Mouse (Mus musculus): ENCODE data around the gene Cyren.

Cyren gene

DNA sequence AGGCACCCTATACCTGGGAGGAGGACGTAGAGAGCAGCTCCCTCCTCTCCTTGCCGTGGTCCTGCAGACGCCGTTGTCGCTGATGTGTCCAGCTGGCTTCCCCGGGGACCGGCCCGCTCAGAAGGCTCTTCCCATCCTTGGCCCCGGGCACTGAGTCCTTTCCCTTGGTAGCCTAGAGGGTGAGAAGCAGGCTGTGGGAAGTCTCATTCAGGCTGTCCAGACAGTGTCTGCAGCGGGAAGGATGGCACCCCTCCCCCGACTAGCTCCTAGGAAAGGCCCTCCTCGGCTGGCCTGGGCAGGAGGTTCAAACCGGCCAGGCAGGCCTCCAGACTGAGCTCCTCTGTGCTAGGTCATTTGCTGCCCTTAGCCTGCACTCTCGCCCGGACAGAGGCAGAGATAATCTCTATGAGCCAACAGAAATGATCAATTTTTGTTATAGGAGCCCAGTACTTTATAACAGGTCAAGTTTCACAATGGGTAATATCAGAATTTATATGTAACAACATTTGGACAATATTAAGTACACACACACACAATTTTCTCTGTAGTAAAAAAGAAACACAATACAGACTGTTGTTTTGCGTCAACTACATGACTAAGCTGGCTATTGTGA, 18.4 kb upstream of the Cyren start:
- DNase-seq: no peak

DNA sequence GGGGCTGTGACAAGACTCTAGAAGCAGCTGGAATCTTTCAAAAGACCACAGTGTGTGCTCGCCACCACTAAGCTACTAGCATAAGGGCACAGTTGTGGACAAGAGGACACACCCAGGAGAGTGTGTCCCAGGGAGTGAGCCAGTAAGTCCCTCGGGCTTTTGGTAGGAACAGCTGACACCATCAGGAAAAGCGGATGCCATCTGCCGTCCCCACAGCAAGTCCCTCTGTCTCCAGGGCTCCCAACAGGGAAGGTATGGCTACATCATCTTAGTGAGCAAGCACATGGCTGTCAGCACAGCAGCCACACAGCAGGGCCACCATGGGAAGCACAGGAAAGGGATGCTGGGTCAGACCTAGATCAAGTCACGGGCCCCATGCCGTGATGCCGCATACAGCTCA, 17.7 kb upstream of the Cyren start:
- DNase-seq: no peak

DNA sequence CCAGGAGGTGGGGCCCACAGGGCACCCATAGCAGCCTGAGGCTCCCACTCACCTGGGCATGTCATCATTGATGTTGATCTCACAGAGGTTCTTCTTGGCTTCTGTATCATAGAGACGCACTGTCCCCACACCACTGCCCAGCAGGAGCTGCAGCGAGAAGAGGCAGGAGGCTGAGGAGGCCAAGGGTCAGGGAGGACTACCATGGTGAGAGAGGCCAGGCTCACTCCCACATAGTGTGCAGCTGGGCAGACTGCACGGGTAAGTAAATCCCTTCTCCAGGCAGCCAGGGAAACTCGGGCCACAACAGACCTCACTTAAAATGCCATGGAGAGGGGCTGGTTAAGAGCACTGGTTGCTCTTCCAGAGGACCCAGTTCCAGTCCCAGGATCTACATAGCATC, 11.3 kb upstream of the Cyren start:
- no peak for DNase-seq

DNA sequence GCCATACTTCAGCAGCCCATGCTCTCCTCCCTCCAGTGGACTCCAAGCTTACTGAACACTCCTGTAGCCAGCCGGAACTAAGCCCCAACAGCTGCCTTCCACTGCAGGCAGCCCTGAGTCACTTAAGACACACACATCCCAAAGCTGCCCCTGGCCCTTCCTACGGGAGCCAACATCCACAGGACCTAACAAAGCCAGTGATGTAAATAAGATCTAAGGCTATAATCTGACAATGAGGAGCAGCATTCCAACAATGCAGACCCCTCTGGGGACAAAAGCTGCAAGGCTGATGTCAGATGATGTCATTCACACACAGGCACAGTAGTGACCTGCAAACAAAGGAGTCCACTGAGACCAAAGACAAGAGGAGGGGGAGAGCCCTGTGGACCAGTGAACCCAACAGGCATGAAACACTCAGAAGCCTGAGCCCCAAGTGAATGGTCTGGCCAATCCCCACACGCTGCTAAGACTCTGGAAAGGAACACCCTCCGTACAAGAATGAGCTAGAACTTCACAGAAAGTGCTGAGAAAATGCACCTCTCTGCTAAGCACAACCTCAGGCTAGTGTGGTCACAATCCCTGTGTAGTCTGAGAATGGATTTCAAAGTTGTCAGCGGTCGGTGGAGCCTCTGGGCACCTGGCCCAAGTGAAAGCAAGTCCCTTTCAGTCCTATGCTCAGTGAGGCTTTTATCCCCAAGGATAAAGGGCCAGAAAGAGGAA, 9.4 kb upstream of the Cyren start:
- peak; percentile 73 for DNase-seq

DNA sequence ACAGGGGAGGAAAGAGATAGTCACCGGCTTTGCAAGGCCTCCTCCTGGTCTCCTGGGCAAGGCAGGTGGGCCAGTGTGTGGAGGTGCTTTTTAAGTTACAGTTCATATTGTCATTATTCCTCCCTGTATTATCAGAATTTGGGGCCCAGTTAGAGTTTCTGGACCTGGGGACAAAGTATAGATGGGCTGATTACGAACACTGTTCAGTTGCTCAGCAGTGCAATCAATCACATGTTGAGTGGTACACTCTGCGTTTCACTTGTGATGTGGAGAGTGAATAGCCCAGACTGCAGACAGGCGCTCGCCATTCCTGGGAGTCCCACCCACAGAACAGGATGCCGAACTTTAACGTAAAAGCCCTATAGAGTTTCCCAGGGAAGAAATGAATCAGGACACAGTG, 6.9 kb upstream of the Cyren start:
- no peak for DNase-seq

DNA sequence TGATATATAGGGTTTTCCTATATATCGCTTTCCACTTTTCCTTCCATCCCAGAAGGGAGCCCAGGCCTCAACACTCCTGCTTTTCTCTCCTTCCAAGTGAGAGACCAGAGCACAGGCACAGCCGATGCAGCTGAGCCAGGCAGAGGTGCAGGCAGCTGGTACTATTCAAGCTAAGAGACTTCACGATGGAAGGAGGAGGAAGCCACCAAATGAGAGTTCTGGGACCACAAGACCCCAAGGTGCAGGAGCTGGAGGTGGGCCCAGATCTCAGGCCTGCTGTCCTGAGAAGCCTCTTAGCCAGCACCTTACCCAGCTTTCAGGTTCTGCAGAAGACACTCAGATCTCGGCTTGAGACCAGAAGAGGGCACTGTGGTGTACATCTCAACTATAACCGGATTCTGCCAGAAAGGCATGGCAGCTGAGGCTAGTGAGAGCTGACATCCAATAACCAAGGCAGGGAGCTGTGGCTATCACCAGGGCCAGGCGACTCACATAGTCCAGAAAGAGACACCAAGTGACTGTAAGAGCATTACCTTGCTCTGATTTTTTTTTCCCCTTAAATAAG, 2.1 kb upstream of the Cyren start:
- DNase-seq: peak; percentile 70

DNA sequence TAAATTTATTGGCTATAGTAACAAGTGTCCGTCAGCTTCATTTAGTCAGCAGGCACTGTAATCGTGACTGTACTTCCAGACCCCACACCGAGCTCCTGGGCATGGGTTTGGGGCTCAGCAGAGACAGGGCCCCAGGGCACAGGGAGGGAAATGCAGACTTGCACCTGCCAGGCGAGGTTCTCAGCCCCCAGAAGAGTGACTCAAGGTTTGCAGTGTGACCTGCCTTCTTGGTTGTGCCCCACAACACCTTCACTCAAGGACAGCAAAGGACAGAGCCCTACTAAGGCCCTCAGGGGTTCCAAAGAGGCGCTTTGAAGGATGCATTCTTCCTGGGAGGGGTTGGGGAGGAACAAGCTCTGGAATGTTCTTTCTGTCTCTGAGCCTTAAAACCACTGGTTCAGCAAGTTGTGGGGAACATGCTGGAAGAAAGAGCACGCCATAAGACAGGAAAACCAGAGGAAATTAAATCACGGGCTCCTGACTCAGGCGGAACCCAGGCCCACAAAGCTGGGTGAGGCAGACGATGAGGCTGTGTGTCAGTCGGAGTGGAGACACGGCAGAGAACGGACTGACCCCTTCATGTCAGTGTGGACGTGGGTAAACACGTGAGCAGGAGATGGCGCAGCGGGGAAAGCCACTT, 1.4 kb upstream of the Cyren start:
- DNase-seq: no peak

DNA sequence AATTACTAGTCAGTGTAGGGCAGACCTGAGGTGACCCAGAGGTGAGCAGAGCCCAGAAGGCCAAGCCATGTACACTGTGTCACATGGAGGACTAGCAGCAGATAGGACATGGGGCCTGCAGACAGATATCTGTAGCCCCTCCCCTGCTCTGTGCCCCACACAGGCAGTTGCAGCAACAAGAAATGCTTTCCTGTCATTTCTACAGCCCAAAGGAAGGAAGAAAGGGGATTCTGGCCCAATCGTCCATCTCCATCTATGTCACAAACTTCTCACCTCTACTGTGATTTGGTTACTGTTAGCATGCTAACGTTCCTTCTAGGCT, 1.1 kb downstream of the Cyren start:
- DNase-seq: no peak

DNA sequence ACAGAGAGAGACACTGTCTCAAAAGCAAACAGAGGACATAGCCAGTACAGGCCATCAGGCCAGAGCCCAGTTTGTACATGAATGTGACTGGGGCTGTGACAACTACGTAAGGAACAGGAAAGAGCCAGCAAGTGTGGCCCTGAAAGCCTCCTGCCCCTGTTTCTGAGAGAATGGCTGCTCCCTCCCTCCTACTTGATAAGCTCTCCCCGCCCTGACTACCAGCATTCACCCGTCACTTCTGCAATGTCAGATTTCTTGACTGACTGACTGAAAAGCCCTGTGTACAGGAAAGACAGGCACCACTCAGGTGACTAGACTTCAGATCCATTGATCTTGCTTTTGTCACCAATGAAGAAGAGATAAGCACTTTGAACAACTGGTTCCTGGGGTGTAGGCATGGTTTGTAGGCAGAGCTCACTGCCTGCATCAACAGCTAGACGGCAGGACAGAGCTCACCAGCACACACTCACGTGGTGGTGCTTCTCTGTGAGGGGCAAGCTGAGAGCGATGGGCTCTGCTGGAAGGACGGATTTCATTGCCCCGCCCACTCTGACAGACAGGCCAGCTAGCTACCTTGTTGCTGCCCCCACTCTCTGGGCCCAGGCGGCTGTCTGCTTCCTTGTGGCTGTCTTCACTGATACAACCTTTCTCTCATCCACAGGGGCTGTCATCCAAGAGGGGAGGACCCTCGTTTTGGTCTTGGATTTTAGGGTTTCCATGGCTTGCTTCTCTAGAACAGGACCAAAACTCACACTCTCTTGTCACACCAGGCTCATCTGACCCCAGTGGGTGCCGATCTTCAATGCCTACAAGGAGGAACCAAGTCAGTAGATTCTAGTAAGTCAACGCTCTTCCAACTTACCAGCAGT, 1.7 kb downstream of the Cyren start:
- DNase-seq: no peak

DNA sequence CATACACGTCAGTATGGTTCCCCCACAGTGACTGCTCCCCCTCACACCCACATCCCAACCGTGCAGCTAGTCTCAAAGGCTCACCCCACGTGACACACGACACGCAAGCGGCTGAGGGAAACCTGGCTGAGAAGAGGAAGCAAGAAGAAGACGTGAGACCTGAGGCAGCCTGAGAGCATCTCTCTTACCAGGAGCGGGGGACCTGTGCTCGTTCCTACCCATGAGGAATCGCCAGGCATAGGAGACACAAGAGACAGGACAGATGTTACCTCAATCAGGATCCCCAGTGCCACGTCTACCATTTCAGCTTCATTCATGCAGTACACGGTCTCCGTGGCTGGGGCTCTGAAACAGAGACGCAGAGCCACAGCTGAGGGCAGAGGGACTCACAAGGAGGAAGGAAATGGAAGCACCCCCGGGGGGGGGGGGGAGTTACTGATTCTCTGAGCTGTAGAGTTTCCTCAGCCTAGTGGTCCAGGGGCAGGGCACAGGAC, 2.5 kb downstream of the Cyren start:
- DNase-seq: peak; percentile 62

DNA sequence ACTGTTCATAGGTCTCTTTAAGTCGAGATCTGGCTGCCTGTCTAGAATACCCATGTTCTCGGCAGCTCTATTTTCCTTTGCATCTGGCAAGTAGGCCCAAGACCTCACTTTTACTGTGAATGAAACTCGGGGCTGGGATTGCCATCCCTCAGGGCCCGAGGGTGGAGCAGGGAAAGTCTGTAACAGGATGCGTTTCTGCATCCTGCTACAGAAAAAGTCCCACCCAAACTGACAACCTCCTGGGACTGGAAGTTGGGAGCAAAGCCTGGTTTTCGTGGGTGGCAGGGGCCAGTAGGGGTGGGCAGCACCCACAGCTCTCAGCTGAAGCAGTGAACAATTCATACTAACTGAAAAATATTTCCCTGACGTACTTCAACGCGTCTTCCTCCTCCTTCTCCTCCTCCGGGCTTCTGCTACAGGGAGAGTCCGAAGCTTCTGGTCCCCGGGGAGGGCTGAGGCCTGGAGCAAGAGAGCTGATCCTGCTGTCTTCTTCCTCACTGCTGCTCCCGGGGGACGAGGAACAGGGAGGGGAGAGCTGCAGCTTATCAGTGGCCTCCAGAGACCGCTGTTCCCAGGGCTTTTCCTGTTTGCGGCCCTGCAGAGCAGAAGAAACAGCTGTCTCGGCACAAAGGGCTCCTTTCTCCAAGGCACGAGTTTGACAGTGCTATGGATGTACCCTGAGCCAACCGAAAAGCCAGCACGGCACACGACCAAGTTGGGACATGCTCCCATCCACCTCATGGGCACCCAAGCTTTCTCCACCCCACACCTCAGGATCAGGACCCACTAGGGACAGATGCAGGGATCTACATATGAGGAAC, 3.5 kb downstream of the Cyren start:
- DNase-seq: no peak

DNA sequence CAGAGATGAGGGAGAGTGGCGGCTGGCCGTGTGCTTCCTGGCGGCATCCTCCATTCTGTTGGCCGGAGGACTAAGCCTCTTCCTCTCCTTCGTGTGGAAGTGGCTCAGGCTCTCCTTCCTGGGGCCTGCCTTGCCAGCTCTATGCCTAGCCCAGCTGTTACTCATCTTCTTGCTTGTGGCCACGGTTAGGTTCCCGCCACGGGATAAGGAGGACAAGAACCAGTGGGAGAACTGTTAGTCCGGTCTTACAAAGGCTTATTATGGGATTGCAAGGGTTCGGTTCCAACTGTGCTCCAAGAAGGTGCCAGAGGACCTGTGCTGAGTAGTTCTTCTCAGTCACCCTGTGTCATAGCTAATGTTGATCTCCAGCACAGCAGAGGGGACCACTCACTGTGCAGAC, 5.0 kb downstream of the Cyren start:
- no peak for DNase-seq

DNA sequence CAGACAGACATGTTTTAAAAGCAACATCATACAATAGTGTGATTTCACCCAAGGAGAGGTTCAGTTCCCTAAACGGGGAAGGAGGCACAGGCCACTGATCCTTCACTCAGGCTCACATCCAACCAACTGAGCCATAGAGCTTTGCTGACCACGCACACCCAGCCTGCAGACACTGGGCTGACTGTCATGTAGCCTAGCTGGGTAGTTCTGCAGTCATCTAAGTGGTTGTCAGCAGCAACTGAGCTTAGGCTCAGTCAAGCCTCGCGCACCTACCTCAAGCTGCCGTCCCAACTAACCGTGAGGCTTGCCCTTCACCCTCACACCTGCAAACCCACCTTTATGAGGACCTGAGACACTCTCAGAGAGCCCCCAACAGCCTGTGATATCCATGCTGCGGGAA, 5.9 kb downstream of the Cyren start:
- DNase-seq: no peak

DNA sequence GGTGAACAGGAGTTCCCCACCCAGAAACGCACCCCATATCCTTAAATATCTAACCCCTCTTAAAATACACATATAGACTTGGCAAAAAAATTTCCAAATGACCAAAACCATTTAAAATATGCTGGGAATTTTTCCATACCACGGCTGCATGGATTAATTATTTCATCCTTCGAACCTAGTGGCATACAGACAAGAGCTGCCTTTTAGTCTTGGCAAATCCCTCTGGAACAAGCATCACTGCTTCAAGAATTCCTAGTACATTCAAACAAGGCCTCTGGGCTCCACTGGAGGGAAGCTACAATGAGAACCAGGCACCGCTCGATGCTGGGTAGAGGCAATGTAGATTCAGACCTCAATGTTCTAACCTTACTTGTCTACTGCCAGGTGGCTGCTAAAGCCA, 7.1 kb downstream of the Cyren start:
- DNase-seq: no peak

DNA sequence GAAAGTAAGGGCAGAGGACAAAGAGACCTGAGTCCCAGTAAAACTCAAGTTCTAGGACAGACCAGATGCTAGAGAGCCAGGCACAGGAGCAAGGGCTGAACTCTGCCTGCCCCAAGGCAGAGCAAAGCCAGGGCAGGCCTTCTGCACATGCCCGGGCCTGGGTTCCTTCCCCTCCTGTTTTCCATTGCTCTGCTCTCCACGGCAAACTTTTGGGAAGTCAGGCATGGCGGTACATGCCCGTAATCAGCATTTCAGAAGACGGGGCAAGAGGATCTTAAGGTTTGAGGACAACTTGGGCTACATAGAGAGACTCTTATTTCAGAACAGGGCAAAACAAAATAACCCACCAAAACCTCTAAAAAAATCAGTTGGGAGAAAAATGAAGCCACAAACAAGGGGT, 7.7 kb downstream of the Cyren start:
- DNase-seq: no peak

DNA sequence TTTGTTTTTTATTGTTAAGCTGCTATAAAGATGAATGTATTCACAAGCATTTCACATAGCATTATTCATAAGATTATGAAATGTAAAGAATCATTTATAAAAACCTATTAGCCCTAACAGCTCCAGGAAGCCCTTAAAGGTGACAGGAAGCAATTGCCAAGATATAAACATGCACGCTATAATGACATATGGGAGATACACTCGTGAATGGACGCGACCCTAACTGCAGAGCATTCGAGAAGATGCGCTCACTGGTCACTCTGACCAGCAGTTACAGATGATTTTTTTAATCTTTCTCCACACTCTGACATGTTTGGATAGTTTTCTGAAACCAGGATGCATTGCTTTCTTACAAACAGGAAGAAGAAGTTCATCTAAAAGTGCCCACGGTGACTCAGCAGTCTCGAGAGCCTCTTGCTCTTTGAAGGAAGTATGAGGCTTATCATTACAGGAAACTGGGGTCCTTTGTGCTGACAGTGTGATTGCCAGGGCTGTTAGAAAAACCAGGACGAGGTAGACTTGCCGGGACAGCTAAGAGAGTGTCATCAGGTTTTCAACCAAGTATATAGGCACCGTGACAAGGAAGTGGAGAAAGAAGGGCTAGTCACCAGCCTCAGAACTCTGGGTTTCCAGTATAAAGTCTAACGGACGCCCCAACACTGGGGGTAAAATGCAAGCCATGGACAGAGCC, 8.5 kb downstream of the Cyren start:
- no peak for DNase-seq

DNA sequence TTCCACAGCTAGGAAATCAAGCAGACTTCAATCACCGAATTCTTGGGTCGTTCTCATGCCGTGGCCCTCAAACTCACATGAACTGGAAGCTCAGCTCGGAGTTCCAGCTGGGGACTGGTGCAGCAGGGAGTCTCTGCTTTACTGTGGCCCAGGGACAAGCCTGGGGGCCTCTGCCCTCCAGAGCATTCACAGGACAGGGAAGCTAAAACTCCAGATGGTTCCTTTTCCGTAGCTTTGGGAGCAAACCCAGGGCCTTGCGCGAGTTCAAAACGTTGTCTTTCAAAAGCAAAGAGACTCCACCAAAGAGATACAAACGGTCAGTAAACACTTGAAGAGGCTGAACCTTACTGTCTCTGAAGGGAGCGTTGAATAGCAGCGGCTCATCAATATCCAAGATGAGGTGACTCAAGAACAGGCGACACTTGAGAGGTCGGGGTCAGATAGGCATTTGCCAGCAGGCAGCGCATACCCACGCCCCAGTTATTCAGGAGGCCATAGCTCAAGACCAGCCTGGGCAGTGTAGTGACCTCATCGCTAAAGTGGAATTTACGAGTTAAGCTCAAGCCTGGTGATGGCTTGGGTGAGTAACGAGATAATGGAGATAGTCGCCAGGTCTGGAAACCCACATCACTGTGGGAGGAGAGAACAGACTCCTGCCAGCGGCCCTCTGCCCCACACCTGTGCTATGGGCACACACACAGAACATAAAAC, 9.2 kb downstream of the Cyren start:
- DNase-seq: no peak

DNA sequence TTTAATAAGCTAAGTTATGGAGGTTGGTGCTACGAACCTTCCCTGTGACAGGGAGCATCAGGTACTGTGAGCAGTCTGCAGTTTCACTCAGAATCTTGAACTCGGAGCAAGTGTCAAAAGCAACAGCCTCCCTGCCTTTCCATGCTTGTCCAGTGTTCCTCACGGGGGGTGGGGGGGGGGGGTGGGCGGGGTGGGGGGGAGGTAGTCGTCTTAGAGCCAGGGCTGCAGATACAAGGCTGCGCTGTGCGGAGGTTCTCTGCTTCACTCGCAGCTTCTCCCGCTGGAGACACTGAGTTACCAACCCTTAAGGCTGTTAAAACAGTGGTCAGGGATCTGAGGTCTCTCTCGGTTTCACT, 9.9 kb downstream of the Cyren start:
- no peak for DNase-seq

DNA sequence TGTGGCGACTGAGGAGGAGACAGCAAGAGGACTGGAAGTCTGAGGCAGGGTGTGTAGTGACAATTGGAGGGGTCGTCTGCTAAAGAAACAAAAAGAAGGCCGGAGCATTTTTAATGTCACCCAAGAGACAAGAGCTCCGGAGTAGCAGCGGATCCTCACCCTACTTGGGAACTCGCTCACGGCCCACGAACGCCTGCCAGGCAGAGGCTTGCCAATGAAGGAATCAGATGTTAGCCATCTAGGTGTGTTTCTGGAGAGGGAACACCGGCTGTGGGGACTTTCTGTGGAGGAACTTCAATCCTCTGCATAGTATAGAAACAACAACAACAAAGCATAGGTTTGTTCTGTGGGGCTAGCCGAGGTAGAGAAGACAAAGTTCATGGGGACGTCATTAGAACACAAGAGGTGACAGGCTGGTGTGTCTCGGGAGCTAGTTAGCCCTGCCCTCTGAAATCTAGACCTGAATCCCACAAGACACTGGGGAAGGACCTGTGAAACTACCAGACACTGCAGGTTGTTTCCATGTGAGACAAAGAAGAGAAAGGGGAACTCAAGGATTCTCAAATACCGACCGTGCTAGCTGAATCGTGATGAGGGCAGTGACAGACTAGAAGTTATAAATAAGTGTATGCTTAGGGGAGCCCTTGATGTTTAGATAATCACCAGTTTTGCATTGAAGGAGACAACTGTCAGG, 10.4 kb downstream of the Cyren start:
- DNase-seq: no peak

DNA sequence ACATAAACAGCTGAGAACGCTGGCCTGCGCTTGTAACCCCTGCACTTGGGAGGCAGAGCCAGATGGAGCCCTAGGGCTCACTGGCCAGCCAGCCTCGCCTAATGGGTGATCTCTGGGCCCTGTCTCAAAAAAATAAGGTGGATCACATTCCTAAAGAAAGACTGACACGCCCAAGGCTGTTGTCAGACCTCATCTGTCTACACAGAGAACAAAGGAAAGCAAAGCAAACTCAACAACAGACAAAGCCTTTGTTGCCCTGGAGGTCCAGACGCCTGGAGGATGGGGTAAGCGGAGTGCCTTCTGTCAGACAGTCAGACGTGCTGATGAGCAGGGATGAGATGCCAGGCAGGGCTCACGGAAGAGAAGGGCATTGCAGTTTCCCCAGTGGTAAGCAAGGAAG, 11.1 kb downstream of the Cyren start:
- no peak for DNase-seq
